Mouse (Mus musculus): ENCODE data around the gene Ppp1r18. TPM values are rescaled to one million over a fixed set of nuclear protein-coding genes. Genes with fewer than 3 reads are reported as not detected.

The Ppp1r18 gene
- polyA plus RNA-seq, 1 experiment from 2014 or later: 19.1 TPM

DNA sequence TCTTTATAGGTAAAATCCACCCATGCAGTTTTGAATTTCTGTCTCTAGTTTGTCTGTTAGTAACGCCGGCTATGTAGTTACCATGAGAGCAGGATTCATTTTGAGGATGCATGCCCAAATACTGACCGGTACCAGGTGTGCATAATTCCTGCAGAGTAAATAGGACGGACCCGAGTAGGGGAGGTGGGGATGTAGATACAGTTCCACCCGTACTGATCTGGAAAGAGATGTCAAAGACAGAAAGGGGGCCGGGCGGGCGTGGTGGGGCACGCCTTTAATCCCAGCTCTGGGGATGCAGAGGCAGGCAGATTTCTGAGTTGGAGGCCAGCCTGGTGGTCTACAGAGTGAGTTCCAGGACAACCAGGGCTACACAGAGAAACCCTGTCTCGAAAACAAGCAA is 23.4 kb upstream of the Ppp1r18 start:
- H3K4me1 ChIP-seq (ENCODE audit: control insufficient read depth, insufficient read depth, low read length): peaks cover 16% of the 10 kb centered on the region; the same call in 1 of the 2 replicates
- no peak for ATAC-seq (ENCODE audit: low FRiP score, low TSS enrichment)
- peak overlapping the region; percentile 74 for H3K4me2 ChIP-seq (replicated peaks; ENCODE audit: low read depth, low read length)
- H3K27me3 ChIP-seq (ENCODE audit: control insufficient read depth, insufficient read depth, low read length): no peaks in the 10 kb centered on the region
- 16% methylated on average over 11 of the region's 11 CpGs for WGBS
- H3K36me3 ChIP-seq (ENCODE audit: control insufficient read depth, insufficient read depth, low read length): peaks cover 24% of the 10 kb centered on the region
- peak overlapping the region; percentile 65 for H3K27ac ChIP-seq (ENCODE audit: low read depth, low read length)
- H3K9me3 ChIP-seq (ENCODE audit: control insufficient read depth, low read length): no peaks in the 10 kb centered on the region
- H3K4me3 ChIP-seq (ENCODE audit: low read length): peak overlapping the region; percentile 58
- peak overlapping the region; percentile 67 for H3K9ac ChIP-seq (ENCODE audit: low read depth, low read length)

DNA sequence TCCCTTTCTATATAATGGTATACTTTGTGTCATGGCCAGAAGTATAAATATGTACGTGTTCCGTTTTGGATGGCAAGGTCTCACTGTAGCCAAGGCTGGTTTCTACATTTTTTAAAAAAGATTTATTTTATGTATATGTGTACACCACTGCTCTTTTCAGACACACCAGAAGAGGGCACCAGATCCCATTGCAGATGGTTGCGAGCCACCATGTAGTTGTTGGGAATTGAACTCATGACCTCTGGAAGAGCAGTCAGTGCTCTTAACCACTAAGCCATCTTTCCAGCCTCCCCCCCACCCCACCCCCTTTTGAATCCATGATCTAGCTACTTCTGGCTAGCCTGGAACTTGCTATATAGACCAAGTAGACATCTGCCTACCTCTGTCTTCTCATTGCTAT is 21.9 kb upstream of the Ppp1r18 start:
- no peak for ATAC-seq (ENCODE audit: low FRiP score, low TSS enrichment)
- H3K4me2 ChIP-seq (replicated peaks; ENCODE audit: low read depth, low read length): no peak overlapping the region
- no peak overlapping the region for H3K9ac ChIP-seq (ENCODE audit: low read depth, low read length)
- no peak overlapping the region for H3K27ac ChIP-seq (ENCODE audit: low read depth, low read length)
- 92% methylated on average over 3 of the region's 3 CpGs for WGBS
- H3K36me3 ChIP-seq (ENCODE audit: control insufficient read depth, insufficient read depth, low read length): peaks cover 39% of the 10 kb centered on the region
- H3K4me1 ChIP-seq (ENCODE audit: control insufficient read depth, insufficient read depth, low read length): peaks cover 16% of the 10 kb centered on the region; the same call in 1 of the 2 replicates
- H3K27me3 ChIP-seq (ENCODE audit: control insufficient read depth, insufficient read depth, low read length): no peaks in the 10 kb centered on the region
- H3K4me3 ChIP-seq (ENCODE audit: low read length): no peak overlapping the region
- H3K9me3 ChIP-seq (ENCODE audit: control insufficient read depth, low read length): no peaks in the 10 kb centered on the region

DNA sequence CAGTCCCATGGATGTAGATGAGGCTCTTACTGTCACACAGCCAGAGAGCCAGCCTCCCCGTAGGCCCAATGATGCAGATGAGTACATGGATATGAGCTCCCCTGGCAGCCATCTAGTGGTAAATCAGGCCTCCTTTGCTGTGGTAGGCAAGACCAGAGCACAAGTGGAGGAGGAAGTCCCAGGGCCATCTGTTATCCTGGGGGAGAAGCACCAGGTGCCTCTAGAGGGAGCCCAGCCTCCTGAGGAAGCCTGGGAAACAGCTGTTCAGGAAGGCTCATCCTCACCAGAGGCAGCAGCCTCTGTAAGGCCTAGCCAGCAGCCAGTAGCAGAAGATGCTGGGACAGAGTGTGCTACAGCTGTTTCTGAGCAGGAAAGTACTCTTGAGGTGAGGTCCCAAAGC is 17.3 kb upstream of the Ppp1r18 start:
- Histone ChIP-seq H3K27me3 (ENCODE audit: control insufficient read depth, insufficient read depth, low read length) (no peaks in the 10 kb centered on the region), H3K9me3 (ENCODE audit: control insufficient read depth, low read length) (no peaks in the 10 kb centered on the region), H3K4me1 (ENCODE audit: control insufficient read depth, insufficient read depth, low read length) (0 out of 2 replicates have a peak, but pooled peaks cover 1% of the 10 kb centered on the region), H3K4me2 (replicated peaks; ENCODE audit: low read depth, low read length) (no peak overlapping the region), H3K9ac (ENCODE audit: low read depth, low read length) (no peak overlapping the region), H3K27ac (ENCODE audit: low read depth, low read length) (no peak overlapping the region), H3K4me3 (ENCODE audit: low read length) (no peak overlapping the region), H3K36me3 (ENCODE audit: control insufficient read depth, insufficient read depth, low read length) (peaks cover 80% of the 10 kb centered on the region)
- ATAC-seq (ENCODE audit: low FRiP score, low TSS enrichment): 0 out of 2 replicates have a peak, but pooled peaks have one; percentile 53
- WGBS: 58% methylated on average over 1 of the region's 1 CpGs

DNA sequence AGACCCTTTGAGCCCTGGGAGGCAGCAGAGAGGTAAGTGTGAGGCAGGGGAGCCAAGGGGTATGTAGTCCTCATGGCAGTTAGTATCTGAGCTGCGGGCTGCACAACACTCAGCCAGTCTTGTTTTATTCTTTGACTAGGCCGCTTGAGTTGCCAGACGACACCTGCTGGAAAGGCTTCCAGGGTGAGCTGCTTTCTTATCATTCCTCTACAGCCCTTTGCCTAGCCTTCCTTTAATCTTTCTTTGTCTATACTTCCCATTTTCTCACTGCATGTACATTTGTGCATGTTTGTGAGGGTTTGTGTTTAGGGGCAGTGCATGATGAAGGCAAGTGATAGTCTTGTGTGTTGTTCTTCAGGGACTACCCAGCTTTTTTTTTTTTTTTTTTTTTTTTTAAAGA is 14.4 kb upstream of the Ppp1r18 start:
- Histone ChIP-seq H3K4me2 (replicated peaks; ENCODE audit: low read depth, low read length) (no peak overlapping the region), H3K27ac (ENCODE audit: low read depth, low read length) (no peak overlapping the region), H3K4me1 (ENCODE audit: control insufficient read depth, insufficient read depth, low read length) (no peaks in the 10 kb centered on the region), H3K27me3 (ENCODE audit: control insufficient read depth, insufficient read depth, low read length) (no peaks in the 10 kb centered on the region), H3K36me3 (ENCODE audit: control insufficient read depth, insufficient read depth, low read length) (peaks cover 83% of the 10 kb centered on the region), H3K4me3 (ENCODE audit: low read length) (no peak overlapping the region), H3K9me3 (ENCODE audit: control insufficient read depth, low read length) (no peaks in the 10 kb centered on the region), H3K9ac (ENCODE audit: low read depth, low read length) (no peak overlapping the region)
- 94% methylated on average over 3 of the region's 3 CpGs for WGBS
- no peak for ATAC-seq (ENCODE audit: low FRiP score, low TSS enrichment)

DNA sequence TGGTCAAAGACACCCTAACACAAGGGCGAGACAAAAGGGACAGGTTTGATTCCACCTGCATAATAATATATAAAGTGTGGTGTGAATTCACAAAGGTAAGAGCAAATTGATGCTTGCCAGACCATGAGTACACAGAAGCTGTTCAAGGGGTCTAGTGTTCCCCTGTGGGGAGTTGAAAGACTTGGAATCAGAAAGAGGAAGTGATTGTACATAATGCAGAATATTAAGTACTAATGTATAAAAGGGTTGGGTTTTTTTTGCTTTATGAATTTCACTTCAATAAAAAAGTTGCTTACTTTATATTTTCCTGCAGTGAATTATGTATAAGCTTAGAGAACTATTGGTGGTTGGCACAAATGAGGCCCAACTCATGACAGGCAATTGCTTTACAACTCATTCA is 6.0 kb upstream of the Ppp1r18 start:
- H3K9ac ChIP-seq (ENCODE audit: low read depth, low read length): no peak overlapping the region
- peaks cover 24% of the 10 kb centered on the region for H3K36me3 ChIP-seq (ENCODE audit: control insufficient read depth, insufficient read depth, low read length)
- no peak overlapping the region for H3K4me3 ChIP-seq (ENCODE audit: low read length)
- 98% methylated on average over 1 of the region's 1 CpGs for WGBS
- H3K4me2 ChIP-seq (replicated peaks; ENCODE audit: low read depth, low read length): no peak overlapping the region
- H3K4me1 ChIP-seq (ENCODE audit: control insufficient read depth, insufficient read depth, low read length): peaks cover 6% of the 10 kb centered on the region; the same call in 1 of the 2 replicates
- H3K9me3 ChIP-seq (ENCODE audit: control insufficient read depth, low read length): no peaks in the 10 kb centered on the region
- no peak for ATAC-seq (ENCODE audit: low FRiP score, low TSS enrichment)
- H3K27ac ChIP-seq (ENCODE audit: low read depth, low read length): no peak overlapping the region
- no peaks in the 10 kb centered on the region for H3K27me3 ChIP-seq (ENCODE audit: control insufficient read depth, insufficient read depth, low read length)

DNA sequence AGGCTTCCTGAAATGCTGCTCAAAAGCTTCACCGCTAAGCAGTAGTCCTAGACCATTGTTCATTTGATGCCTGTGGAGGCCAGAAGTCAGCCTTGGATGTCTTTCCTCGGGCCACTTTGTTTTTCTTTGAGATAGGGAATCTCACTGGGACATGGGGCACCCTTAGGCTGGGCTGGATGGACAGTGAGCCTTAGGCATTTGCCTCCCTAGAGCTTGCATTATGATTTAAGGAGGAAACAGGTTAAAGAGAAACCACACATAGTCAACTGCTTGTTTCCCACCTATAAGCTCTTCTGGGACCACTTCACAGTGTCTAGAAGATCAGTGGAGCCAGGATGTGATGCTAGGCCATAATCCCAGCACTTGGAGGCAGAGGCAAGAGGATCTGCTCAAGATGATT is 5.6 kb upstream of the Ppp1r18 start:
- no peak for ATAC-seq (ENCODE audit: low FRiP score, low TSS enrichment)
- Histone ChIP-seq H3K4me3 (ENCODE audit: low read length) (no peak overlapping the region), H3K27me3 (ENCODE audit: control insufficient read depth, insufficient read depth, low read length) (no peaks in the 10 kb centered on the region), H3K27ac (ENCODE audit: low read depth, low read length) (no peak overlapping the region), H3K36me3 (ENCODE audit: control insufficient read depth, insufficient read depth, low read length) (peaks cover 20% of the 10 kb centered on the region), H3K4me1 (ENCODE audit: control insufficient read depth, insufficient read depth, low read length) (peaks cover 10% of the 10 kb centered on the region; the same call in 1 of the 2 replicates), H3K4me2 (replicated peaks; ENCODE audit: low read depth, low read length) (no peak overlapping the region), H3K9me3 (ENCODE audit: control insufficient read depth, low read length) (no peaks in the 10 kb centered on the region), H3K9ac (ENCODE audit: low read depth, low read length) (no peak overlapping the region)
- WGBS: 45% methylated on average over 2 of the region's 2 CpGs

DNA sequence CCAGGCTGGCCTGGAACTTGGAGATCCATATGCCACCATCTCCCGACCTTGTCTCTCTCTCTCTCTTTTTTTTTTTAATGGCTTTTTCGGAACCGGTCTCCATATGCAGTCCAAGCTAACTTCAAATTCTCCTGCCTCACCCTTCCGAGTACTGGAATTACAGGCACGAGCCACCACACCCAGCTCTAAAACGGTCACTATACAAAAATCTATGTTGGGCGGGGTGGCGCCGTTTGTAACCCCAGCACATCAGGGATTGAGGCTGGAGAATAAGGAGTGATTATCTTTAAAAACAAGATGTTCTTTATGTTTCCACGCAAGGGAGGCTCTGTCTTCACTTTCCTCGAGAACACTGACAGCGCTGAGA is 4.6 kb upstream of the Ppp1r18 start:
- peak overlapping the region; percentile 51 for H3K4me2 ChIP-seq (replicated peaks; ENCODE audit: low read depth, low read length)
- ATAC-seq (ENCODE audit: low FRiP score, low TSS enrichment): peak; percentile 10
- no peaks in the 10 kb centered on the region for H3K9me3 ChIP-seq (ENCODE audit: control insufficient read depth, low read length)
- peak overlapping the region; percentile 77 for H3K4me3 ChIP-seq (ENCODE audit: low read length)
- peaks cover 13% of the 10 kb centered on the region; the same call in 1 of the 2 replicates for H3K4me1 ChIP-seq (ENCODE audit: control insufficient read depth, insufficient read depth, low read length)
- H3K27me3 ChIP-seq (ENCODE audit: control insufficient read depth, insufficient read depth, low read length): no peaks in the 10 kb centered on the region
- WGBS: 3% methylated on average over 12 of the region's 12 CpGs
- H3K27ac ChIP-seq (ENCODE audit: low read depth, low read length): peak overlapping the region; percentile 75; the same call in 1 of the 2 replicates
- peaks cover 18% of the 10 kb centered on the region for H3K36me3 ChIP-seq (ENCODE audit: control insufficient read depth, insufficient read depth, low read length)
- H3K9ac ChIP-seq (ENCODE audit: low read depth, low read length): peak overlapping the region; percentile 73

DNA sequence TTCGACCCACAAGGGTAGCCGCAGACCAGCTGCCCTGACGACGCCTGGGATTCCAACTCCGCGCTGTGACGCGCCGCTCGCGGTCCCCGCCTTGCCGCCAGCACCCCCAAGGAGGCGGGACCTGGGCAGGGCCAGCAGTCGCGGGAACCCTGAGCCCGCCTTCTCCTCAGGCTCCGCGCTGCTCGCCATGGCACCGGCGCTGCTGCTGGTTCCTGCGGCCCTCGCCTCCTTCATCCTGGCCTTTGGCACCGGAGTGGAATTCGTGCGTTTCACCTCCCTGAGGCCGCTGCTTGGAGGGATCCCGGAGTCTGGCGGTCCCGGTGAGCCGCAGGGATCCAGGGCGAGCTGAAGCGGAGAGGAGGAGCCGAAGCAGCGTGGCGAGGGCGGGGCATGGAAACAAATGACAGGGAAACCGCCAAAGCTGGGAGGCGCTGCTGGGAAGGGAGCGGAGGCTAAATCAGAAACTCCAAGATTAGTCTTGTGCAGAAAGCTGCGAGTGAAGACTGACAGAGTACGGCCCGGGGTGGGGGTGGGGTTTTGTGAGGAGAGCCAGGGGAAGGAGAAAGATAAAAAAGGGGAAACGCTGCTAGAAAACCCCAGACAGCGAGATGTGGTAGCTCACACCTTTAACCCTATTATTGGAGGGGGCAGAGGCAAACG is 4.1 kb upstream of the Ppp1r18 start, which contains the start of gene Nrm:
Nrm (plus strand) TSS at position 121 of the 660 bp plus-strand sequence.
- WGBS: under 1% methylated on average over 47 of the region's 47 CpGs

DNA sequence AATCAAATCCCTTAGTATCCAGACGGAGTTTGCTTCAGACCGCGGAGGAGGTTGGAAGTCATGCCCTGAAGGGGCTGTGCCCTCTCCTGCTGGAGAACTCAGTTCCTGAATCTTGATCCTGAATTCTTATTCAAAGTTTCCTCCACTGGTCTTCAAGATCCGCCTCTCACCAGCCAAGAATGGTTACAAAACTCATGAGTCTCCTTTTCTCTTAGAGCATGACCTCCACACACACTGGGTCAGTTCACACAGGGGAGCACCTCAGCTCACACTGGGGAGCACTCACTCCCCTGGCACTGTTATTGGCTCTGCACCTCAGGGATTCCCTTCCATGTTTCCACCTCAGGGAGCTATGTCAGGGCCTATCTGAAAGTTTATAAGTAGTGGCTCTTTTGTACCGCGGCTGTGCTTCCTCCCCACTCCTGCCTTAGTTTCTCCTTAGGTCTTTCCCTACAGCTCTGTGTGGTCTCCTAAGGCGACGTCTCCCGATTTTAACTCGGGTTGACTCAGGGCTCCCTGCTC is 500 bp upstream of the Ppp1r18 start:
- Histone ChIP-seq H3K27me3 (ENCODE audit: control insufficient read depth, insufficient read depth, low read length) (no peaks in the 10 kb centered on the region), H3K4me1 (ENCODE audit: control insufficient read depth, insufficient read depth, low read length) (peaks cover 41% of the 10 kb centered on the region), H3K4me2 (replicated peaks; ENCODE audit: low read depth, low read length) (peak overlapping the region; percentile 58), H3K4me3 (ENCODE audit: low read length) (peak overlapping the region; percentile 54), H3K27ac (ENCODE audit: low read depth, low read length) (peak overlapping the region; percentile 91), H3K36me3 (ENCODE audit: control insufficient read depth, insufficient read depth, low read length) (no peaks in the 10 kb centered on the region), H3K9ac (ENCODE audit: low read depth, low read length) (peak overlapping the region; percentile 60), H3K9me3 (ENCODE audit: control insufficient read depth, low read length) (no peaks in the 10 kb centered on the region)
- no peak for ATAC-seq (ENCODE audit: low FRiP score, low TSS enrichment)
- WGBS: 24% methylated on average over 10 of the region's 10 CpGs

More for the DNA sequence above, 4.1 kb upstream of the Ppp1r18 start, which contains the start of gene Nrm:
- peak within 1 kb of the TSS; percentile 73 for H3K9ac ChIP-seq (ENCODE audit: low read depth, low read length)
- H3K27me3 ChIP-seq (ENCODE audit: control insufficient read depth, insufficient read depth, low read length): no peaks in the 10 kb centered on the region
- peaks cover 13% of the 10 kb centered on the region; the same call in 1 of the 2 replicates for H3K4me1 ChIP-seq (ENCODE audit: control insufficient read depth, insufficient read depth, low read length)
- H3K27ac ChIP-seq (ENCODE audit: low read depth, low read length): peak within 1 kb of the TSS; percentile 75
- H3K4me2 ChIP-seq (replicated peaks; ENCODE audit: low read depth, low read length): peak within 1 kb of the TSS; percentile 51
- no peaks in the 10 kb centered on the region for H3K9me3 ChIP-seq (ENCODE audit: control insufficient read depth, low read length)
- H3K36me3 ChIP-seq (ENCODE audit: control insufficient read depth, insufficient read depth, low read length): peaks cover 18% of the 10 kb centered on the region
- ATAC-seq (ENCODE audit: low FRiP score, low TSS enrichment): peak; percentile 91
- peak within 1 kb of the TSS; percentile 77 for H3K4me3 ChIP-seq (ENCODE audit: low read length)

Measured in kidney, embryonic 14.5 days (tissue).